Mouse (Mus musculus) bone marrow, adult 2 months (tissue): ENCODE measurements around the gene Robo2. TPM values are rescaled to one million over a fixed set of nuclear protein-coding genes. Genes with fewer than 3 reads are reported as not detected.

Experiments
- H3K27ac ChIP-seq: fragments of 200-500 bp; 2 replicates; pipeline ENCODE4 v1.5.1; 2012; ENCODE audit warnings: low read depth, mild to moderate bottlenecking, control low read depth, inconsistent platforms, low read length; ENCODE audit not compliant: control insufficient read depth, poor library complexity, insufficient read depth
- H3K4me1 ChIP-seq: fragments of 200-500 bp; 2 replicates; pipeline ENCODE4 v1.6.1; 2011; ENCODE audit warnings: low read length; ENCODE audit not compliant: control insufficient read depth, insufficient read depth
- H3K4me3 ChIP-seq: fragments of 200-500 bp; replicated peaks from 2 replicates; pipeline ENCODE3; 2011; ENCODE audit warnings: mild to moderate bottlenecking, low read depth, low read length, control low read depth; ENCODE audit not compliant: control insufficient read depth
- CTCF ChIP-seq: fragments of 200-500 bp; IDR thresholded peaks from 2 replicates; pipeline ENCODE4 v1.5.1; 2011; ENCODE audit warnings: low read length, control low read depth; ENCODE audit not compliant: control insufficient read depth, insufficient read depth
- POLR2A ChIP-seq: fragments of 200-500 bp; IDR thresholded peaks from 2 replicates; pipeline ENCODE4 v1.6.1; 2011; ENCODE audit warnings: low read depth, mild to moderate bottlenecking, control low read depth, low read length, borderline replicate concordance; ENCODE audit not compliant: control insufficient read depth
- WGBS: fragments of 180-500 bp; shearing (Covaris S2); methylation state at CpG from one replicate; pipeline ENCODE4 v1.1.7; 2018; 5-methylcytosine and 5-hydroxymethylcytosine counted together
- polyA plus RNA-seq: library from polyadenylated mRNA; stranded (reverse); fragments of >200 nt; gene quantifications from 2 replicates; pipeline ENCODE4 v1.2.4, GENCODE M21; 2011; ENCODE audit warnings: low replicate concordance; ENCODE audit not compliant: missing spikeins, insufficient read depth, insufficient read length

Robo2 gene
- polyA plus RNA-seq, 1 experiment: not detected

DNA sequence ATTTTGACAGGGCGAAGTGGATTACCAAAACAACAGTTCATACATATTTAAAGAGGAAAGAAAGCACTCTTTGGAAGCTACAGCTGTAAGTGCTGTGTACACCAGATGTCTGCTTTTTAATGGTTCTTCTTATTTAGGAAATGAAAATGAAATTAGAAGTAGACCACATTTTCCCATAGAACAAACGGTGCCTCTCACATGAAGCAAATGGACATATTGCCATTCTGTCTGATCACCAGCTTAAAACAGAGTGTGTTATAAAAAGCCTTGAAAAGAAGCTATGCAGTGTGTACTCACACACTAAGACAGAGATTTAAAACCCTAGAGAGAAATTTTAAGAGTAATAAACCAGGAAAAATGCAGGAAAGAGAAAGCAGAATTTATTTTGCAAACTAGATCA is 153.4 kb downstream of the Robo2 start:
- H3K4me1 ChIP-seq: no peaks in the 10 kb centered on the region
- no peak for TF ChIP-seq CTCF
- TF ChIP-seq POLR2A: no peak
- WGBS: 69% methylated on average over 2 of the region's 2 CpGs
- H3K4me3 ChIP-seq: no peak overlapping the region
- no peak overlapping the region for H3K27ac ChIP-seq

GRCm38 (mm10) chr16:74244452-74244851 is 167.2 kb downstream of the Robo2 start:
- no peaks in the 10 kb centered on the region for H3K4me1 ChIP-seq
- 80% methylated on average over 5 of the region's 5 CpGs for WGBS
- no peak for TF ChIP-seq POLR2A
- no peak for TF ChIP-seq CTCF
- H3K4me3 ChIP-seq: no peak overlapping the region
- H3K27ac ChIP-seq: no peak overlapping the region

GRCm38 (mm10) chr16:74241534-74241933 is 170.1 kb downstream of the Robo2 start:
- no peak overlapping the region for H3K27ac ChIP-seq
- TF ChIP-seq CTCF (no peak), POLR2A (no peak)
- 64% methylated on average over 1 of the region's 1 CpGs for WGBS
- no peak overlapping the region for H3K4me3 ChIP-seq
- H3K4me1 ChIP-seq: no peaks in the 10 kb centered on the region

DNA sequence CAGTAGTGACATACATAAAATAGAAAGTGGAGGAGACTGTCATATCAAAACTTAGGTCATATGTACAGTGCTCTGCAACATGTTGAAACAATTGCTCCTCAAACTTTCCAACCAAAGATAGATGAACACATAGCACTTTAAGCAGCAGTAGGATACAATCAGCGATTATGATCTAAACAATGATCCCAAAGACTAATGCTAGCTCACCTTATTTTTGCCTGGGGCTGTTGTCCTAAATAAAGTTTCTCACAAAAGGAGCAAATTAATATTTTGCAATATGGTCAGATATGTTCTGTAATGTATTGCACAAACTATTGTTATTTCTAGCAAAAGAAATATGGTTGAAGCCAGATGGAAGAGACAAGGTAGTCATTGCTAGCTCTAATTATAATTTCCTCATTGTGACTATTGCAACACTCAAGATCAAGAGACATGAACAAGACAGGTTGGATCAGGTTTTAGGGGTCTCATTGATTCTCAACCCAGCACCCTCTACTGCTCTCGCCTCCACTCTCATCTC is 174.2 kb downstream of the Robo2 start:
- TF ChIP-seq POLR2A: no peak
- no peak for TF ChIP-seq CTCF
- Histone ChIP-seq H3K4me1 (no peaks in the 10 kb centered on the region), H3K27ac (no peak overlapping the region), H3K4me3 (no peak overlapping the region)
- WGBS: 71% methylated on average over 2 of the region's 2 CpGs

DNA sequence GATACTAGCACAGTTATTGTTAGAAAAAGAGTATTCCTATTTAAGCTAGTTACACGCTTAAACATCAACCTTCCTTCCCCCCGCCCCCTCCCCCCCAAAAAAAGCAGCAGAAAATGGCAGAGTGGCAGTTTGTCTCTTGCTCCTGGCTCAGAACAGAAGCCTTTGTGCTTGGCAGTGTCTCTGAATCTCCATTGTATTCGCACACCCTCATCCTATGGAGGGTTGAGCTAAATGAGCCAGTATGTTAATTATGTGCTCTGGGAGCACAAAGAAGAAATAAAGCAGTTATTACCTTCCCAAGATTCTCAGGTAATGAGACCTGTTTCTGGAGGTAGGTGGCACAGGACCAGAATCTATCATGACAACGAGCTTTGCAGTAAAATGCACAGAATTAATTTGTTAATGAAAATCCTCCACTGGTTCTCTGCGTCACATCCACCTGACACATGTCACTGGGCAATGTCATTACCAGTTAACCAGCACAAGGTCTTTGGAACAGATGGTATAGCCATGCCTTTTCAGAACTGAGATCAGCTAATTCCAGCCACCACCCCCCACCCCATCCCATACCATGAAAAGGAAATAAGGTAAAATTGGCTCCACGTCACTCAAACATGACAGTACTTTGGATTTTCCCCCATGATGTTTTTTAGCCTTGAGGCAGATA is 177.1 kb downstream of the Robo2 start:
- Histone ChIP-seq H3K4me1 (no peaks in the 10 kb centered on the region), H3K4me3 (no peak overlapping the region), H3K27ac (no peak overlapping the region)
- TF ChIP-seq CTCF (no peak), POLR2A (no peak)
- 76% methylated on average over 6 of the region's 6 CpGs for WGBS

GRCm38 (mm10) chr16:74233596-74233995 is 178.0 kb downstream of the Robo2 start:
- Histone ChIP-seq H3K4me3 (no peak overlapping the region), H3K27ac (no peak overlapping the region), H3K4me1 (no peaks in the 10 kb centered on the region)
- TF ChIP-seq POLR2A: no peak
- TF ChIP-seq CTCF: no peak
- 62% methylated on average over 5 of the region's 5 CpGs for WGBS

DNA sequence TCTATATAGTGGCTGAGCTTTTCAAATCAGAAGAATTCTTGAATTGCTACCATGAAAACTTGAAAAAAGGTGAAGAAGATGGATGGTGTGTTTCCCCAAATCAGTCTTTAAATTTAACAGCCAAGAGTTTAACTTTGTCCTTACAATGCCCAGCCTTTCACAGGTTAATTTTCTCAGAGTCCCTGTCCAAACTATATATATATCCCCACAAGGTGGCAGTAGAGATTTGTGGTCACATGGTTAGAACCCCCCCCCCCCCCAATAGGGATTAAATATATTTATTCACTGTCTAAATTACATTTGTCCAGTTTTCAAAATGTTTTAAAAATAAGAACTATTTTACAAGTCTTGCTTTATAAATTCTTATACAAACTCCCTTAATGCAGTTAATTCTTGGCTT is 184.3 kb downstream of the Robo2 start:
- TF ChIP-seq CTCF (no peak), POLR2A (no peak)
- no peaks in the 10 kb centered on the region for H3K4me1 ChIP-seq
- no peak overlapping the region for H3K27ac ChIP-seq
- H3K4me3 ChIP-seq: no peak overlapping the region

GRCm38 (mm10) chr16:74225423-74226272 is 186.0 kb downstream of the Robo2 start:
- H3K4me3 ChIP-seq: no peak overlapping the region
- TF ChIP-seq CTCF: no peak
- no peak for TF ChIP-seq POLR2A
- WGBS: 71% methylated on average over 7 of the region's 7 CpGs
- H3K27ac ChIP-seq: no peak overlapping the region
- H3K4me1 ChIP-seq: no peaks in the 10 kb centered on the region

- H3K4me1 ChIP-seq: no peaks in the 10 kb centered on the region
- no peak overlapping the region for H3K4me3 ChIP-seq
- WGBS: 72% methylated on average over 5 of the region's 5 CpGs
- no peak overlapping the region for H3K27ac ChIP-seq
- no peak for TF ChIP-seq CTCF
- no peak for TF ChIP-seq POLR2A
Observed at GRCm38 (mm10) chr16:74222501-74222900, 189.1 kb downstream of the Robo2 start.
